Mouse (Mus musculus): ENCODE results near the gene Ghr.

- no peak for TF ChIP-seq POLR2A (IDR thresholded peaks at IDR 0.05; ENCODE audit: insufficient read length, low read depth)
- no peak for TF ChIP-seq POLR2AphosphoS2 (IDR thresholded peaks at IDR 0.05; ENCODE audit: insufficient read length, low read depth)
These were observed 94.7 kb downstream of the Ghr start for GRCm38 (mm10) chr15:3488601-3489000.

Measured in myocyte (in vitro differentiated cells).